Mouse (Mus musculus) lung, adult 2 months (tissue): Measurements from ENCODE around the gene Ablim2. TPM values are rescaled to one million over a fixed set of nuclear protein-coding genes. Genes with fewer than 3 reads are reported as not detected.
A peak's percentile ranks its signal among the peaks of the same experiment; 100 is the strongest.

ENCODE experiments used
- DNase-seq: peaks from one replicate; pipeline ENCODE4 v3.0.0; 2022
- H3K4me1 ChIP-seq: fragments of 200-500 bp; 2 replicates; pipeline ENCODE4 v1.6.1; 2011; ENCODE audit warnings: low read length; ENCODE audit not compliant: control insufficient read depth, insufficient read depth
- H3K4me3 ChIP-seq: fragments of 200-500 bp; replicated peaks from 2 replicates; pipeline ENCODE3; 2011; ENCODE audit warnings: low read depth, mild to moderate bottlenecking, control low read depth, low read length; ENCODE audit errors: extremely low read depth
- CTCF ChIP-seq: fragments of 200-500 bp; IDR thresholded peaks from 2 replicates; pipeline ENCODE4 v1.5.1; 2011; ENCODE audit warnings: mild to moderate bottlenecking, low read length, control low read depth; ENCODE audit not compliant: insufficient read depth
- POLR2A ChIP-seq: fragments of 200-500 bp; IDR thresholded peaks from 2 replicates; pipeline ENCODE4 v1.6.1; 2011; ENCODE audit warnings: low read depth, mild to moderate bottlenecking, control low read depth, low read length, borderline replicate concordance; ENCODE audit errors: extremely low read depth
- WGBS: fragments of 180-500 bp; shearing (Covaris S2); methylation state at CpG from one replicate; pipeline ENCODE4 v1.1.7; 2018; 5-methylcytosine and 5-hydroxymethylcytosine counted together
- polyA plus RNA-seq: library from polyadenylated mRNA; depleted of rRNA; stranded (reverse); fragments of >200 nt; gene quantifications from 2 replicates; pipeline ENCODE4 v1.2.3, GENCODE M21; 2012

Gene Ablim2
- polyA plus RNA-seq, 1 experiment: 16.9 TPM

DNA sequence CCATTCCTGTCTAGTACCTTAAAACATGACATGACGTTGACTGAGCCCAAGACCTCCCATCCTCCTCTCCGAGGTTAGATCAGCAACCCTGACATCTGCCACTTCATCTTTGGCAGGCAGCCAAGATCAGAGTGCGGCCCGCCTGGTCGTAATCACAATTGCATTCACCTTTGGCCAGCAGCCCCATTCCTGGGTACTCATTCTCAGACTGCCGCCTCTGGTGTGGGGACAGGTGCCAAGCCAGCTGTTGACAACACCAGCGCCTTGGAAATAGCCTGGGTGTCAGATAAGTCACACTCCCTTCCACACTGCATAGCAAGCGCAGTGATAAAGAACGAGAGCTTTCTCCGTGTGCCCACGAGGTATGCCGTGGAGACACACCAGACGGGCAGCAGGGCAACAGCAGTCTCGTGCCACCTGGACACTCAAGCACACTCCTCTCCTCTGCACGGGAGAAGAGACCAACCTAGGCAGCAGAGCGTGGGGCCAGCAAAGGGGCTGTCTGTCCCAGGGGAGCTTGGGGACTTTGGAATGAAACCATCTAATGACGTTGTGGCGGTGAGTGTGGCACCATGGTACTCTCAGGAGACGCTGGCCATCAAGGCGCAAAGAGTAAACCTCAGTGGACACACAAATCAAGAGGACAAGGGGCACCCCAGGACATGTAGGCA is 20.3 kb upstream of the Ablim2 start:
- Histone ChIP-seq H3K4me3 (no peak overlapping the region), H3K4me1 (peaks cover 27% of the 10 kb centered on the region)
- TF ChIP-seq CTCF (no peak), POLR2A (no peak)
- WGBS: 41% methylated on average over 20 of the region's 20 CpGs
- DNase-seq: peak; percentile 70

DNA sequence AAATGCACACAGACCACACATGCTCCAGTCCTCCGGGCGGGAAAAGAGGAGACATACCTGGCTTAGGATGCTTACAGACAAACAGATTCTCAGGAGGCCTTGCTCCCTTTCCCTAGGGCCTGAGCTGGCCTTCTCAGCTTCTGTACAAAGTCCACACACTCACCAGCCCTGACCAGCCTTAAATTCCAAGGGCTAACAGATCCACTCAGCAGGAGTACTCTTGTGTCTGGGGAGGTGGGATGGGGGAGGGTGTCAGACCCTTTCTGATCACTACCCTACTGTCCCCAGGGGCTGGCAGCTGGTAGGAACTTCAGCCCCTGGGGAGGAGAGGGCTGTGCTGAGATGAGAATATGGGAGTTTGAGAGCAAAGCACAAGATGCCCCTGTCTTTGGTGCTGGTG is 18.7 kb upstream of the Ablim2 start:
- H3K4me3 ChIP-seq: no peak overlapping the region
- TF ChIP-seq CTCF: no peak
- no peak for TF ChIP-seq POLR2A
- peaks cover 39% of the 10 kb centered on the region for H3K4me1 ChIP-seq
- DNase-seq: no peak
- 80% methylated on average over 2 of the region's 2 CpGs for WGBS

DNA sequence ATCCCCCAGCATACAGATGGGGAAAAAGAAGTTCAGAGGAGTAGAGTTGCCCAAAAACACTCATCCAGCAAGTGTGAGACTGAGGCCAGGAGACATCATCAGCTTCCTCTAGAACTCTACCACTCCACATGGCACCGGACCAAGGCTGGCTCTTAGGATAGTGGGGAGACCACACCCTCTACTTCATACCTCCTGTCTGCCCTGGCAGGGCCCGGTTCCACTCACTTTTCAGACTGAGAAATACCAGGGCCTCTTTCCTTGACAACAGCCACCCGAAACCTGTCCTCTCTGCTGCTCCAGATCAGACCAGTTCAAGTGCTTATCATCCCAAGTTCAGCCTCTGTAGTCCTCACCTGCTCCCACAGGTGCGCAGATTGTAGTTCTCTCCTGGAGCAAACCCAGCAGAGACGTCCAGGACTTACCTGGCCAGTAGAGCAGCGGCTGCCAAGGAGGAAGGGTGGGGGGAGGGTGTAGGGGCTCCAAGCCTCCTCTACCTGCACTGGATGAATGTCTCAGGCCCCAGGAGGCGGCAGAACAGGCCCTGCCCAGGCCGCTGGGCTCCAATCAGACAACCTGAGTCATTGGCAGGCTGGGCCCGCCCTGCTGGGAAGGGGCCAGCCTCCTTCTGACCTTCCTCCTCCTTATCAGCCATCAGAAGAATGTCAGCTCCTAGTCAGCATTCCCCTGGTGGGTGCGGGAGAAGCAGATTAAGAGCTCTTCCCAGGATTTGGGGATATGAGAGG is 18.0 kb upstream of the Ablim2 start, which contains the start of gene Sh3tc1:
TSS of gene Sh3tc1 (minus strand) at position 452 of the 743 bp plus-strand sequence.
- DNase-seq: peak; percentile 77
- 34% methylated on average over 10 of the region's 10 CpGs for WGBS
- TF ChIP-seq POLR2A: no peak
- no peak for TF ChIP-seq CTCF
- no peak within 1 kb of the TSS for H3K4me3 ChIP-seq
- H3K4me1 ChIP-seq: peaks cover 39% of the 10 kb centered on the region

DNA sequence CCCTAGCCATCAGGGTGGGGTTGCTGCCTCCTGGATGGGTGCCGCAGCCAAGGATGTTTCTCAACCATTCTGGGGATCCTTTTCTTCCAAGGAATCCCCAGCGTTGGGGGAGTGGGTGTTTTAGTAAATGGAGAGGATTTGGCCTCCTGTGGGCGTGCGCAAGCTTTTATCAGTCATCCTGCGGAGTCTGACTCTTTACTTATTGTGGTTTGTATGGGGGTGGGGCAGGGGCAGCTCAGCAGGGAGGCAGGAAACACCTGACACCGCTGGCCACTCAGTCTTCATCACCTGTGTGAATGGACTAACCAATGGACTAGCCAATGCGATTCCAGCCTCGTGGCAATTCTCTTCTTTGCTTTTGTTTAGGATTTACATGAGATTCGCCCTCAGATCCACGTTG is 17.0 kb upstream of the Ablim2 start:
- Histone ChIP-seq H3K4me3 (no peak overlapping the region), H3K4me1 (peaks cover 39% of the 10 kb centered on the region)
- no peak for DNase-seq
- WGBS: 36% methylated on average over 10 of the region's 10 CpGs
- TF ChIP-seq CTCF (no peak), POLR2A (no peak)

DNA sequence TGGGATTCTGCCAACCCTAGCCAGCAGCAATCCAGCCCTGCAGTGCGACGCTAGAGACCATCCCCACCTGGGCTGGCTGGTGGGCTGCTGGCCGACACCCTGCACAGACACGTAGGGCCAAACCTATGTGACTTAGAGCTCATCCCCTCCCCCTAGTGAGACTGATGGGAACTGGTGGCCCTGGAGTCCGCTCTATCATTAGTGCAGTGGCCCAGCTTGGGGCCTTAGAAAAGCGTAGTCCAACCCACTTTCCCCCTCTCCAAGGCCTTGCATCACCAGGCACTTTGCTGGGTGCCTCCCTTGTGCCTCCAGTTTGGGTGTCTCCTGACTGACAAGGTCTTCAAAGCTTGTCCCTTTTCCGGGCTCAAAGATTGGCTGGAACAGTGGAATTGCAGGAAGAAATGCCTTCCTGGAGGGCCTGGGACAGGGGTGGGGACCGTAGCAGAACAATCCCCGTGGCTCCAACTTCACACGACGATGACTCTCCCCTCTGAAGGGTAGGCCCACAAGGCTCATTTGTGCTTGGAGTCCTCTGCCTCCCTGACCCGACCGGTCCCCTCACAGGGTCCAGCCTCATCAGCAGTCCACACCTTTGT is 16.4 kb upstream of the Ablim2 start:
- no peak overlapping the region for H3K4me3 ChIP-seq
- WGBS: 52% methylated on average over 13 of the region's 13 CpGs
- no peak for DNase-seq
- H3K4me1 ChIP-seq: peaks cover 39% of the 10 kb centered on the region
- 0 out of 2 replicates have a peak, but pooled peaks have one; percentile 0 for TF ChIP-seq CTCF
- no peak for TF ChIP-seq POLR2A

DNA sequence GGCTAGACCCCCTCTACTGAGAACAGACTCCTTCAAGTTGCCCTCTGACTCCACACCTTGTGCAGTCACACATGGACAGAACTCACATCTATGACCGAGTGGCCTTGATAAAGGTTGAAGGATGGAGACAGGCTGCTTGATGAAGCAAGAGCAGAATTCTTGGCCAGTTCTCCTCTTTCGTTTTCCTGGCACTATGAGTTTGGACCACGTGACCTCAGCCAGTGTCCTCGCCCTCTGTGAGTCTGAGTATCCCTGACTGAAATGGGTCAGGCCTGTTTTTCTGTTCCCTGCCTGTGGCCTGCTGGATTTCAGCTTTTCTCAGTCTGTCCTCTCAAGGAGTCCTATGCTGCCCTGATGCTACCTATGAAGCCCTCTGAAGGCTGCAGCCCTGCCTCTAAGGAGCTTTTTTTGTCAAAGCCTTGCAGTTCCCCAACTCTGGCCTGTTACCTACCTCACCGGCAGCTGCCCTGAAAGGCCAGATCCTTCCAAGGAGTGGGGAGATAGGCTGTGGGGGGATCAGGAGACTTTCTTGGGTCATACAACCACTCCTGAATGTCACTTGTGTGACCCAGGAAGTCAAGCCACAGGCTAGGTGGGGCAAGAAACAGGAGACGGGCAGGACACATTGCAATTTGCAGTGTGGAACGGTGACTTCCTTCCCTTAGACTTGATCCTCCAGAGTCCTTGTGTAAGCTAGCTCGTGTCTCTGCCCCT is 14.3 kb upstream of the Ablim2 start:
- peak; percentile 60 for DNase-seq
- peaks cover 35% of the 10 kb centered on the region for H3K4me1 ChIP-seq
- no peak overlapping the region for H3K4me3 ChIP-seq
- WGBS: 34% methylated on average over 8 of the region's 8 CpGs
- TF ChIP-seq CTCF: no peak
- peak; percentile 28; the same call in 1 of the 2 replicates for TF ChIP-seq POLR2A

DNA sequence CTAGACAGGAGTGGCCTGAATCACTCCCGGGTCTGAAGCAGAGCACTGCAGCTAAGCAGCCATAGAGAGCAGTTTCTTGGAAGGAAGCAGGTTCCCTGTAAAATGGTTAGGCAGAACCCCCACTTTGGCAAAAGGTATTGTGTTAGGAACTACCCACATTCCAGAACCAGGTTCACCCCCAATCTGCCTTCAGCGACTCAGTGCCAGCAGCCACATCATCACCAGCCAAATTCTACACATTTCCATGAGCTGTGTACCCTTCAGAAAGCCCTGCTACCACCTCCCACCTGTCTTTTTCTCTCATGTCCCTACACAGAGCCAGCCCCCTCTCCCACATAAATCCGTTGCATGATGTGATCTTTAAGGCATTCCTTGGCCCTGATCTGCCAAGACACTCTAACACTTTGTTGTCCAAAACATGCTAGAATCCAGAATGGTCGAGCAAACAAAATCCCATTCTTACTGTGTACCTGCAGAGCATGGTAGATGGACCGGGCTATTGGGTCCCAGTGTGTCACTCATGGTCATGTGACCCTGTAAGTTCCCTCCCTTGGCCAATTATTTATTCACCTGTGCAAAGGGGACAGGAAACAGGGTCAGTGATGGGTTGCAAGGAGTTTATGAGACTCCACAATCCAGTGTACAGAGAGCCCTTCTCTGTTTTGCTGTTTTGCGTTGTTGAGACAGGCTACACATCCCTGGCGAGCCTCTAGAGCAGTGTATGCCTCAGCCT is 13.5 kb upstream of the Ablim2 start:
- peaks cover 35% of the 10 kb centered on the region for H3K4me1 ChIP-seq
- WGBS: 79% methylated on average over 7 of the region's 7 CpGs
- TF ChIP-seq POLR2A (no peak), CTCF (no peak)
- DNase-seq: no peak
- no peak overlapping the region for H3K4me3 ChIP-seq

DNA sequence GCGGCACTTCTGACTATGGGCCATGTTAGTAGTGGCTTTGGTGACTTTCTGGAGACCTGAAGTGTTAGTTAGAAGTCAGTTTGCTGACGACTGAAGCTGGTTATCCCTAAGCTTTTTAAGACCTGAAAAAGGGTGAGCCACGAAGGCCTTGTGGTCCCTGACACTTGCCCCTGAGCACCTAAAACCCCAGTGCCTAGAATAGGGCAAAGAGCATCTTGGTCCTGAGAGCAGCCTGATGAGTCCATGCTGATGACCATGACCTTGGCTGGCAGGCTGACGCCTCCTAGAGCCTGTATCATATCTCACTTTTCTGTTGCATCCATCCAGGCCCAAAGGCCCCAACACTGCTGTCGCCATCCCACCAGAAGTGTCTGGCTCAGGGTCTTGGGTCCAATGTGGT is 12.3 kb upstream of the Ablim2 start:
- Histone ChIP-seq H3K4me1 (peaks cover 28% of the 10 kb centered on the region), H3K4me3 (no peak overlapping the region)
- DNase-seq: no peak
- 90% methylated on average over 5 of the region's 5 CpGs for WGBS
- TF ChIP-seq POLR2A (no peak), CTCF (no peak)
